Mouse (Mus musculus) heart, postnatal 25 days (tissue): ENCODE measurements at regions not wholly inside any gene's neighbourhood (a gene's known extent, or its start where the extent isn't known, plus 50 kb on each side); places are given as distances from the start of the nearest gene placed in this dataset.

Source experiments
- DNase-seq: peaks from one replicate; pipeline ENCODE4 v3.0.0; 2022; ENCODE audit warnings: low spot score
- intact Hi-C: fragments of 180-260 bp; cut with DNase I; formaldehyde crosslinking; loops from one replicate; pipeline ENCODE4 v1.15.1; 2025

GRCm38 (mm10) chr1:103360701-103361100 lies 1407.6 kb upstream of the Cdh20 start:
- DNase-seq, result no peak
- intact Hi-C loops, result no loop called here

GRCm38 (mm10) chr1:103372811-103373210 lies 1395.5 kb upstream of the Cdh20 start:
- intact Hi-C loops, result no loop called here
- DNase-seq, result no peak

GRCm38 (mm10) chr1:103420124-103420523 lies 1348.2 kb upstream of the Cdh20 start:
- no peak for DNase-seq
- intact Hi-C loops, result no loop called here

- intact Hi-C loops, result no loop called here
- DNase-seq, result no peak
These were observed 1347.2 kb upstream of the Cdh20 start for GRCm38 (mm10) chr1:103420994-103421637.

- no peak for DNase-seq
- intact Hi-C loops, result no loop called here
These were observed 1346.7 kb upstream of the Cdh20 start for GRCm38 (mm10) chr1:103421638-103422001.

- intact Hi-C loops, result no loop called here
- no peak for DNase-seq
These were observed 1296.8 kb upstream of the Cdh20 start for GRCm38 (mm10) chr1:103471514-103471913.

GRCm38 (mm10) chr1:103503464-103504139 lies 1264.7 kb upstream of the Cdh20 start:
- intact Hi-C loops, result loop anchor here (10.0 kb wide), 1 partner anchor 151 kb away; no protein-coding TSS in a partner anchor
- no peak for DNase-seq
